In genomic region chr16:19884535-19884934, GRCm38 (mm10) we compare ENCODE assay signal across 9 mouse cellular contexts.
A peak's percentile ranks its signal among the peaks of the same experiment; 100 is the strongest.
DNase-seq lines count a peak whose midpoint lies in the region; ATAC-seq and TF ChIP-seq lines count a peak whose summit lies in the region.
"Had no signal": no experiment of that assay in that cellular context is flagged by ENCODE, and none has a peak within 500 bp of the region (broad histone marks: within the 10 kb centered on the region; RNA-seq: fewer than 3 reads in every experiment).

No protein-coding gene starts in this region.

- ATAC-seq in heart, postnatal 0 days (ENCODE audit: insufficient read depth, low read depth), result no peak
- no peak for ATAC-seq in megakaryocyte, adult 5-6 weeks (ENCODE audit: poor library complexity, severe bottlenecking)
- peak; percentile 31; the same call in 1 of the 2 replicates for ATAC-seq in liver, embryonic 14.5 days (ENCODE audit: insufficient read depth)
- peak; percentile 15; the same call in 1 of the 2 replicates for ATAC-seq in stomach, embryonic 16.5 days (ENCODE audit: insufficient read depth, low FRiP score)

- peak; percentile 19 for DNase-seq in heart, postnatal 0 days (ENCODE audit: low spot score)
- no peak for DNase-seq in heart, postnatal 25 days (ENCODE audit: low spot score)
- DNase-seq in liver, embryonic 14.5 days (ENCODE audit: low read depth in 3 of 3, low spot score in 3 of 3), result no peak
- DNase-seq in cerebellum, adult 8-10 months, result no peak

- no peaks in the 10 kb centered on the region for H3K27me3 ChIP-seq in heart, postnatal 0 days (ENCODE audit: control insufficient read depth, insufficient read depth, low read length)
- H3K27me3 ChIP-seq in megakaryocyte, embryonic 14.5 days (replicated peaks), result no peaks in the 10 kb centered on the region
- H3K27me3 ChIP-seq in liver, embryonic 14.5 days (ENCODE audit: control insufficient read depth, insufficient read depth, low read length), result no peaks in the 10 kb centered on the region
- no peaks in the 10 kb centered on the region for H3K27me3 ChIP-seq in stomach, embryonic 16.5 days (ENCODE audit: control insufficient read depth, insufficient read depth, low read length)
- H3K27me3 ChIP-seq: liver, embryonic 13.5 days had no signal

- H3K9me3 ChIP-seq in heart, postnatal 0 days (replicated peaks; ENCODE audit: control insufficient read depth, low read length), result no peaks in the 10 kb centered on the region
- H3K9me3 ChIP-seq in megakaryocyte, embryonic 14.5 days, result peaks cover 9% of the 10 kb centered on the region; the same call in 1 of the 2 replicates
- no peaks in the 10 kb centered on the region for H3K9me3 ChIP-seq in liver, embryonic 14.5 days (ENCODE audit: control insufficient read depth, low read length)
- no peaks in the 10 kb centered on the region for H3K9me3 ChIP-seq in stomach, embryonic 16.5 days (replicated peaks; ENCODE audit: control insufficient read depth, low read length)
- H3K9me3 ChIP-seq: liver, embryonic 13.5 days had no signal

- peak overlapping the region; percentile 50; the same call in 1 of the 2 replicates for H3K27ac ChIP-seq in heart, postnatal 0 days (ENCODE audit: low read depth)
- no peak overlapping the region for H3K27ac ChIP-seq in liver, embryonic 14.5 days
- peak overlapping the region; percentile 29; the same call in 1 of the 2 replicates for H3K27ac ChIP-seq in stomach, embryonic 16.5 days (ENCODE audit: low read length)
- H3K27ac ChIP-seq: liver, embryonic 13.5 days had no signal

- H3K4me1 ChIP-seq in heart, postnatal 0 days (ENCODE audit: control insufficient read depth, insufficient read depth), result no peaks in the 10 kb centered on the region
- H3K4me1 ChIP-seq in megakaryocyte, embryonic 14.5 days, result peaks cover 50% of the 10 kb centered on the region
- H3K4me1 ChIP-seq in liver, embryonic 14.5 days (replicated peaks; ENCODE audit: control insufficient read depth in 2 of 2, insufficient read depth in 2 of 2, low read length in 1 of 2), result peaks cover 0 to 4% of the 10 kb centered on the region in 2 experiments; a peak in 3 of 4 replicates
- H3K4me1 ChIP-seq in stomach, embryonic 16.5 days (ENCODE audit: control insufficient read depth, insufficient read depth, low read length), result no peaks in the 10 kb centered on the region; the same call in 1 of the 2 replicates

- WGBS in heart, postnatal 0 days, result 34% methylated on average over 6 of the region's 6 CpGs
- WGBS in liver, embryonic 14.5 days (ENCODE audit: insufficient replicate concordance), result 7% methylated on average over 6 of the region's 6 CpGs
- 9% methylated on average over 6 of the region's 6 CpGs for WGBS in stomach, embryonic 16.5 days

- H3K4me2 ChIP-seq in heart, postnatal 0 days (ENCODE audit: low read depth, low read length), result no peak overlapping the region; the same call in 1 of the 2 replicates
- no peak overlapping the region for H3K4me2 ChIP-seq in liver, embryonic 14.5 days (ENCODE audit: low read depth)
- H3K4me2 ChIP-seq in stomach, embryonic 16.5 days (ENCODE audit: low read depth, low read length), result no peak overlapping the region
- H3K4me2 ChIP-seq: liver, embryonic 13.5 days had no signal

- no peak for TF ChIP-seq EP300 in heart, postnatal 0 days (IDR thresholded peaks at IDR 0.05; ENCODE audit: low read depth)
- TF ChIP-seq EP300 in liver, embryonic 14.5 days (IDR thresholded peaks at IDR 0.05; ENCODE audit: low read depth), result no peak

- intact Hi-C loops in heart, postnatal 25 days (cut with DNase I), result no loop called here

- no peaks in the 10 kb centered on the region for H3K36me3 ChIP-seq in heart, postnatal 0 days (replicated peaks; ENCODE audit: control insufficient read depth, insufficient read depth, low read length)
- H3K36me3 ChIP-seq in megakaryocyte, embryonic 14.5 days (replicated peaks; ENCODE audit: low read length), result no peaks in the 10 kb centered on the region
- H3K36me3 ChIP-seq in liver, embryonic 14.5 days (replicated peaks; ENCODE audit: control insufficient read depth, insufficient read depth, low read depth), result no peaks in the 10 kb centered on the region
- H3K36me3 ChIP-seq in stomach, embryonic 16.5 days (ENCODE audit: control insufficient read depth, insufficient read depth, low read length), result no peaks in the 10 kb centered on the region
- H3K36me3 ChIP-seq: liver, embryonic 13.5 days had no signal

- TF ChIP-seq CTCF in heart, postnatal 0 days (IDR thresholded peaks at IDR 0.05; ENCODE audit: low read depth), result no peak
- TF ChIP-seq CTCF in liver, embryonic 14.5 days (IDR thresholded peaks at IDR 0.05; ENCODE audit: low read depth), result no peak

- H3K9ac ChIP-seq in heart, postnatal 0 days (replicated peaks; ENCODE audit: low read depth, low read length), result no peak overlapping the region
- no peak overlapping the region for H3K9ac ChIP-seq in liver, embryonic 14.5 days (replicated peaks)
- no peak overlapping the region for H3K9ac ChIP-seq in stomach, embryonic 16.5 days (ENCODE audit: low read length)
- H3K9ac ChIP-seq: liver, embryonic 13.5 days had no signal

- no peak overlapping the region for H3K4me3 ChIP-seq in heart, postnatal 0 days (ENCODE audit: low read depth, low read length)
- H3K4me3 ChIP-seq in megakaryocyte, embryonic 14.5 days (replicated peaks), result peak overlapping the region; percentile 7
- H3K4me3 ChIP-seq in liver, embryonic 14.5 days (ENCODE audit: insufficient read depth in 1 of 2, low read depth in 2 of 2, low read length in 2 of 2), result no peak overlapping the region
- no peak overlapping the region for H3K4me3 ChIP-seq in stomach, embryonic 16.5 days (replicated peaks; ENCODE audit: low read length)
- H3K4me3 ChIP-seq: erythroblast, embryonic 14.5 days; liver, embryonic 13.5 days had no signal

Comparison
In these comparisons a context has a peak if more than half of its experiments do, and no peak if none do; other contexts are left out.
1. ATAC-seq: peak in liver, embryonic 14.5 days (single experiment) and stomach, embryonic 16.5 days (single experiment); none in heart, postnatal 0 days (single experiment) and megakaryocyte, adult 5-6 weeks (single experiment).